Mouse (Mus musculus): Measurements from ENCODE around the gene Phox2b.
A peak's percentile ranks its signal among the peaks of the same experiment; 100 is the strongest.

Gene Phox2b

DNA sequence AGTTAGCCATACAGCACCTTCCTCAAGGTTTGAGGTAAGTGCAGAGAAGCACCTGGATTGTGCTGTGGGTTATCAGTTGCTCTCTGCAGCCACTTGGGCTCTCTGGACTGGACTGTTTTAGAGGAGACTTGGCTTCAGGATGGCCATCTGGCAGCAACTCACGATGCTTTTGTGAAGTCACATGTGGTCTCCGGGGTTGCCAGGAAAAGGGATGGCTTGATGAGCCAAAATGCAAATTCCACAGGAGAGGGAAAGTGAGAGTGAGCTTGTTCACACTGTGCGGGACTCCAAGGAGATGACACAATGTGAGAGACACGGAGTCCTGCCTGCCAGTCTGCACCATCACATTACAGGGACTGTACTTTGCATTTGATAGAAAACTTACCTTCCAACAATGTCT is 7.3 kb downstream of the Phox2b start:
- DNase-seq (ENCODE audit: extremely low read depth, low read depth), result no peak

DNA sequence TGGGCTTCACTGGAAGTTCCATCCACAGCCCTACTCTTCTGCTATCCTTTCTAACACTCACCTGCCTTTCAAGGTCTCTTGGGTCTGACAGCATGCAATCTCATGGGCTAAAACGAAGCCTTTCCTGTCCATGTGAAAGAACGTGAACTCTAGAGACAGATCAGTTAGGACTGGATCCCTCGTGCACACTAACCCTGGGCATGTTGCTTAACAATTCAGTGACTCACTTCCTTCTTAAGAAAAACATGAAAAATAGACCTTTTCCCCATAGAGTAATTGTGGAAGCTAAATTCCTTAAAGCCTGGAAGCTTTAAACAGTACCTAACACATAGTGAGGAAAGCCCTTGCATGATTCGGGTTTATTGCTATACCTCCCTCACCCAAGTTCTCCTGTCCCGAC is 8.2 kb downstream of the Phox2b start:
- DNase-seq (ENCODE audit: extremely low read depth, low read depth), result no peak

DNA sequence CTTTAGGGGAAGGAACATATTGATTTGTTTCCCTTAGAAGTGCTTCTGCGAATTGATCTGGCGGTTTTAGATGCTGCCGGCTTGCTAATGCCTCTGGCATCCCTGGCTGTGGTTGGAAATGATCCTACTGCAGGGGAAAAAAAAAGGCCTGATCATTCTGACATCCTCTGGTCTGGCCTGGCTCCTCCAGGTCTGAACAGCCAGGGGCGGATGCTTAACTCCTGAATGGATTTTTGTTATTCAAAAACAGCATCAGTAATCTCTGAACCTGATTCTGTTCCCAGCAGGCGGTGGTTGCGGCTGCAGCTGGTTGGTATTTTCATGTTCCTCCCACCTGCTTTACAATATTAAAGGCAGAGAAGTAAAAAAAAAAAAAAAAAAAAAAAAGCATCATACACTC is 16.0 kb downstream of the Phox2b start:
- DNase-seq (ENCODE audit: extremely low read depth, low read depth), result no peak

DNA sequence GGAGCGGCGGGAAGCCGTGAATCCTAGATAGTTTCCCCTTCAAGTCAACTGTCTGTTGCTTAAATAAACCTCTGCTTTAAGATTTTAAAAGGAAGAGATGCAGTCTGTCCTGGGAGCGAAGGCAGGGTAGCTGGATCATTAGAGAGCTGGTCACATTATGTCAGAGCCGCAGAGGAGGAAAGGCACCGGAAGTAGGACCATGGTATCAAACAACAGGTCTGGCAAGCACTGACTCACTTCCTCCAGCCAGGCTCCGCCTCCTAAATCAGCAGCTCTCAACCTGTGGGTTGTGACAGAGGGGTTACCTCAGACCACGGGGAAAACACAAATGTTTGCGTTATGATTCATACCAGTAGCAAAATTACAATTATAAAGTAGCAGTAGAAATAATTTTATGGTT is 35.5 kb downstream of the Phox2b start:
- no peak for DNase-seq (ENCODE audit: extremely low read depth, low read depth)

DNA sequence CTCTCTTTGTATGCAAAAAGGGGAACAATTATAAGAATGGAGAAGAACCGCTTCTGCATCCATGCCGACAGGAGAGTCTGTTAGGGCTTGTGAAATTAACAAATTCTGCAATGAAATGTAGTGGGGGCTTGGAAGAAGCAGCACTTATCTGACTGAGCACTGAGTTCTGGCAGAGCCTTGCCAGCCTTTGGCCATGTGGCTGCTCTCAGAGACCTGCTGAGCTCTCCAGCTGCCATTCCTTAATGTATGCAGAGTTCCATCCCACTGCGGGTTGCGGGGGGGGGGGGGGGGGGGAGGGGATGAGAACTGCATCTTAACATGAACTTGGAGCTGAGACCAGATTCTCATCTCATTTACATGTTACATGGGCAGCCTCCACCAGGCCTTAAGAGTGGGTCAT is 38.6 kb downstream of the Phox2b start:
- no peak for DNase-seq (ENCODE audit: extremely low read depth, low read depth)

DNA sequence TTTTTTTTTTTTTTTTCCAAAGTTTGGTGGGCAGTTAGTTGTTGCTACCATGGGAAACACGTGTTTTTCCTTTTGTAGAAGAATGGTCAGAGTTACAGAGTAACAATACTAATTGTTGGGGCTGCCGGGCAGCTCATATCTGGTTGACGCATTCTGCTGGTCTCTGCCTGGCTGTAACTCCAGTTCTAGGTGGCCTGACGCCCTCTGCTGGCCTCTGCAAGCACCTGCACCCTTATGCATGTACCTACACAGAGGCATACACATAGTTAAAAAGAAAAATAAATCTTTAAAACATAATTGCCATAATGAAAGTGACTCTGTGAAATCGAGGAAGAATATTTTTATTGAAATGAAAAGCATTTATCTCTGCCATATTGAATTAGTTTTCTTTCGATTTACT is 41.3 kb downstream of the Phox2b start:
- DNase-seq (ENCODE audit: extremely low read depth, low read depth), result no peak

DNA sequence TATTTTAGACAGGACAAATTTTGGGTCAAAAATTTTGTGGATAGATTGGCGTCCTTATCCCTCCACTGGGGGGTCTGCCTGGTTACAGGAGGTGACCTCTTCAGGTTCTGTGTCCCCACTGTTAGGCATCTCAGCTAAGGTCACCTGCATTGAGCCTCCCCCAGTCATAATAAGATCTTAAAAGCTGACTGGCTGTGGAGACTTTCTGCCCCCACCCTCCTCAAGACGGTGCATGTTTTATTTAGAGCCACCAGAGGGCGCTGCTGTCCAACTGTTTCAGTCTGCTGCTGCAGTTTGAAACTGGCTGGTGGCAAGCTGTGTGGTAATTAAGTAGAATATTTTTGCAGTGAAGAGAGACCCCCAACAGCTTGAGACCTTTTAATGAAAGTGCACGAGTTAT is 51.1 kb downstream of the Phox2b start:
- DNase-seq (ENCODE audit: extremely low read depth, low read depth), result peak; percentile 1
